Mouse (Mus musculus): Measurements from ENCODE around the gene Etv6.

The Etv6 gene

GRCm38 (mm10) chr6:134111599-134111998 lies 76.1 kb downstream of the Etv6 start:
- DNase-seq (ENCODE audit: low spot score), result no peak

GRCm38 (mm10) chr6:134112753-134113152 lies 77.3 kb downstream of the Etv6 start:
- DNase-seq (ENCODE audit: low spot score), result no peak

GRCm38 (mm10) chr6:134113168-134113567 lies 77.7 kb downstream of the Etv6 start:
- DNase-seq (ENCODE audit: low spot score), result no peak

- no peak for DNase-seq (ENCODE audit: low spot score)
Observed at GRCm38 (mm10) chr6:134115219-134115968, 79.9 kb downstream of the Etv6 start.

- DNase-seq (ENCODE audit: low spot score), result no peak
Observed at GRCm38 (mm10) chr6:134117380-134117938, 82.0 kb downstream of the Etv6 start.

GRCm38 (mm10) chr6:134118506-134118905 lies 83.0 kb downstream of the Etv6 start:
- no peak for DNase-seq (ENCODE audit: low spot score)

- no peak for DNase-seq (ENCODE audit: low spot score)
Observed at GRCm38 (mm10) chr6:134119136-134119535, 83.6 kb downstream of the Etv6 start.

GRCm38 (mm10) chr6:134120227-134120626 lies 84.7 kb downstream of the Etv6 start:
- DNase-seq (ENCODE audit: low spot score), result no peak

- DNase-seq (ENCODE audit: low spot score), result no peak
Observed at GRCm38 (mm10) chr6:134120712-134121111, 85.2 kb downstream of the Etv6 start.

- no peak for DNase-seq (ENCODE audit: low spot score)
Observed at GRCm38 (mm10) chr6:134122945-134123344, 87.4 kb downstream of the Etv6 start.

- DNase-seq (ENCODE audit: low spot score), result no peak
Observed at GRCm38 (mm10) chr6:134123474-134123873, 88.0 kb downstream of the Etv6 start.

- no peak for DNase-seq (ENCODE audit: low spot score)
Observed at GRCm38 (mm10) chr6:134124256-134124655, 88.8 kb downstream of the Etv6 start.

GRCm38 (mm10) chr6:134127996-134128395 lies 92.5 kb downstream of the Etv6 start:
- no peak for DNase-seq (ENCODE audit: low spot score)

- no peak for DNase-seq (ENCODE audit: low spot score)
Observed at GRCm38 (mm10) chr6:134128594-134128993, 93.1 kb downstream of the Etv6 start.

GRCm38 (mm10) chr6:134129848-134130247 lies 94.3 kb downstream of the Etv6 start:
- DNase-seq (ENCODE audit: low spot score), result no peak

- no peak for DNase-seq (ENCODE audit: low spot score)
Observed at GRCm38 (mm10) chr6:134130816-134131215, 95.3 kb downstream of the Etv6 start.

- DNase-seq (ENCODE audit: low spot score), result no peak
Observed at GRCm38 (mm10) chr6:134131601-134132000, 96.1 kb downstream of the Etv6 start.

- no peak for DNase-seq (ENCODE audit: low spot score)
Observed at GRCm38 (mm10) chr6:134133756-134134155, 98.3 kb downstream of the Etv6 start.

- no peak for DNase-seq (ENCODE audit: low spot score)
Observed at GRCm38 (mm10) chr6:134134821-134135323, 99.4 kb downstream of the Etv6 start.

- no peak for DNase-seq (ENCODE audit: low spot score)
Observed at GRCm38 (mm10) chr6:134136315-134136714, 100.8 kb downstream of the Etv6 start.

- no peak for DNase-seq (ENCODE audit: low spot score)
Observed at GRCm38 (mm10) chr6:134139359-134139758, 103.9 kb downstream of the Etv6 start.

GRCm38 (mm10) chr6:134140718-134141615 lies 105.5 kb downstream of the Etv6 start:
- no peak for DNase-seq (ENCODE audit: low spot score)

Data from MN1 (cell line).